Mouse (Mus musculus): ENCODE data around the gene Stag3. TPM values are rescaled to one million over a fixed set of nuclear protein-coding genes. Genes with fewer than 3 reads are reported as not detected.

Gene Stag3
- polyA plus RNA-seq (2012; rRNA removed) = 2.3 and 2.5 TPM in 2 replicates

DNA sequence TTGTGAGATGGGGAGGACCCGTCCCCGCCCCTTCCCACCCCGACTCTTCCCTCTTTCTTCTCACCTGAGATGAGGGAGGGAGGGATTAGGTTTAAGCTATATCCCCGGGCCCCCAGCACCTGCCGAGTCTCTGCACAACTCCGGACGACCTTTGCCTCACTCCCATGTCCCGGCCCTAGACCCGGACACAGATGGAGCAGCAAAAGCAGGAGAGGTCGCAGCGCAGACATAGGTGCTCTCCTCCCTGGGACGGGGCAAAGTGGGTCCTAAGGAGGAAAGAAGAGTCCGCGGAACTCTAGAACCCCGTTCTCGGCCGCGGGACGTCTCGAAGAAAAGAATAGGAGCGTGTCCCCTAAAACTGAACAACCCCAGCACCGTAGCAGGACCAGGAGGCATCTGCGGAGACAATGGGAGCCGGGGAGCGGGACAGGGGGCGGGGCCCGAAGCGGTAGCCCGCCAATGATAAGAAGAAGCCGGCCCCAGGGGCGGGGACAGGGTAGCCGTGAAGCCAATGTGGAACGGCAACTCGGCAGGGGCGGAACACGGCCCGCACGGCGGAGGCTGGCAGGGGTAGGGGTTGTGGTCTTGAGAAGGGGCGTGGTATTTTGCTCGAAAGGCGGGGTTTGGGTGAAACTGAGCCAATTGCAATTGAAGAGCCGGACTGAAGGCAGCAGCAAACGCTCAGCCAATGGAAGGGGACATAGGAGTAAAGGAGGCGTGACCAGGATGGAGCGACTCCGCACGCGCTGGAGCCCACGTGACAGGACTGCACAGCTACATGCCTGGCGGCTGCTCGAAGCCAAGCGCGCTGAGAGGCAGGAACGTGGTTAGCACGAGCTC is at the start of gene Stag3, which contains the start of the genes Gm43720 and Gpc2:
Gene Stag3, plus strand, starts transcription at position 656 of the 840 bp plus-strand sequence.
Gene Gm43720, minus strand, starts transcription at position 374 of the 840 bp plus-strand sequence.
Gene Gpc2, minus strand, starts transcription at position 421 of the 840 bp plus-strand sequence.
- H3K36me3 ChIP-seq (ENCODE audit: control insufficient read depth, insufficient read depth, low read length) = no peaks in the 10 kb centered on the region
- no peaks in the 10 kb centered on the region for H3K27me3 ChIP-seq (ENCODE audit: control insufficient read depth, insufficient read depth, low read length)
- peak within 1 kb of the TSS; percentile 55 for H3K4me3 ChIP-seq (ENCODE audit: extremely low read depth, insufficient read depth, insufficient read length)
- DNase-seq (ENCODE audit: low read depth in 1 of 2, low spot score in 2 of 2) = peak; percentile 78 to 88
- no peak for TF ChIP-seq POLR2A (IDR thresholded peaks at IDR 0.05; ENCODE audit: low read depth, low read length)
- no peak within 1 kb of the TSS for H3K27ac ChIP-seq (ENCODE audit: insufficient read depth, low read length)
- WGBS = 2% methylated on average over 56 of the region's 56 CpGs
- H3K4me1 ChIP-seq (ENCODE audit: control insufficient read depth, insufficient read depth, insufficient read length) = 0 out of 2 replicates have a peak, but pooled peaks cover 3% of the 10 kb centered on the region

DNA sequence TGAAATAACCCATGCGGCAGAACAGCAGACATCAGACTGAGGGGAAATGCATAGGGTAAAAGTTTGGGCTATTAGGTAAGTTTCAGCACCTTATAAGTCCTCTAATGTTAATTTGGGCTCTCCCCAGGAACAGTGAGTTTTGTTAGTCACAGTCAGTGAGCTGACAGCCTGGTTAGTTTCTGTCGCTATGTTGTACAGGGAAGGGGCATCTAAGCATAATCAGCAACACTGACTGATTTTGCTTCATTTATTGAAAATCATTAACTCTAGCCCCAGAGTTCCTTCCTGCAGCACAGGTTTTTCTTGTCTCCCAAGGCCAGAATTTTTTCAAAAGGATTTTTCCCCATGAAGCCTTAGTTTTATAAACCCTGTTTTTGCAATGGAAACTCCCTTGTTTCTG is 46.3 kb upstream of the Stag3 start:
- no peaks in the 10 kb centered on the region for H3K27me3 ChIP-seq (ENCODE audit: control insufficient read depth, insufficient read depth, low read length)
- H3K27ac ChIP-seq (ENCODE audit: insufficient read depth, low read length) = no peak overlapping the region
- DNase-seq (ENCODE audit: low read depth in 1 of 2, low spot score in 2 of 2) = no peak
- no peak overlapping the region for H3K4me3 ChIP-seq (ENCODE audit: extremely low read depth, insufficient read depth, insufficient read length)
- no peaks in the 10 kb centered on the region for H3K36me3 ChIP-seq (ENCODE audit: control insufficient read depth, insufficient read depth, low read length)
- TF ChIP-seq CTCF (IDR thresholded peaks at IDR 0.05; ENCODE audit: extremely low read depth, insufficient read depth, insufficient read length, insufficient replicate concordance) = no peak
- WGBS = 95% methylated on average over 2 of the region's 2 CpGs
- H3K4me1 ChIP-seq (ENCODE audit: control insufficient read depth, insufficient read depth, insufficient read length) = no peaks in the 10 kb centered on the region

DNA sequence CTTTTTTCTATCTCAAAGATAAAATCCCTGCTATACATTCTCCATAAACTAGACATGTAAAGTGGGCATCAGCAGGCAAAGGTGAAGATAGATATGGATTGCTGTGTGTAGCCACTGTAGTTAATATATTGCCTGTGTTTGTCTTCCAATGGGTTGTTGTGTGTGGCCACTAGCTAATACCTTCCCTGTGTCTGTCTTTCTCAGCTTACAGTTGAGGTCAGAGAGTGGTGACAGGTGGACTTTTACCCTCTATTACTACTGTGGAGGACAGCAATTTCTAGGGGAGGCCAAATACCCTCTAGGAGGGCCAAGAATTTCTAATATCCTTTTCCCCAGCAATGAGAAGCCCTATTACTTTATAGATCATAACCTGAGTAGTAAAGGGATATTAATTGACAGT is 45.8 kb upstream of the Stag3 start:
- TF ChIP-seq POLR2A (IDR thresholded peaks at IDR 0.05; ENCODE audit: low read depth, low read length) = no peak
- no peak for TF ChIP-seq CTCF (IDR thresholded peaks at IDR 0.05; ENCODE audit: extremely low read depth, insufficient read depth, insufficient read length, insufficient replicate concordance)
- no peak for DNase-seq (ENCODE audit: low read depth in 1 of 2, low spot score in 2 of 2)
- H3K36me3 ChIP-seq (ENCODE audit: control insufficient read depth, insufficient read depth, low read length) = no peaks in the 10 kb centered on the region
- H3K4me3 ChIP-seq (ENCODE audit: extremely low read depth, insufficient read depth, insufficient read length) = no peak overlapping the region
- H3K4me1 ChIP-seq (ENCODE audit: control insufficient read depth, insufficient read depth, insufficient read length) = no peaks in the 10 kb centered on the region
- no peaks in the 10 kb centered on the region for H3K27me3 ChIP-seq (ENCODE audit: control insufficient read depth, insufficient read depth, low read length)
- H3K27ac ChIP-seq (ENCODE audit: insufficient read depth, low read length) = no peak overlapping the region

DNA sequence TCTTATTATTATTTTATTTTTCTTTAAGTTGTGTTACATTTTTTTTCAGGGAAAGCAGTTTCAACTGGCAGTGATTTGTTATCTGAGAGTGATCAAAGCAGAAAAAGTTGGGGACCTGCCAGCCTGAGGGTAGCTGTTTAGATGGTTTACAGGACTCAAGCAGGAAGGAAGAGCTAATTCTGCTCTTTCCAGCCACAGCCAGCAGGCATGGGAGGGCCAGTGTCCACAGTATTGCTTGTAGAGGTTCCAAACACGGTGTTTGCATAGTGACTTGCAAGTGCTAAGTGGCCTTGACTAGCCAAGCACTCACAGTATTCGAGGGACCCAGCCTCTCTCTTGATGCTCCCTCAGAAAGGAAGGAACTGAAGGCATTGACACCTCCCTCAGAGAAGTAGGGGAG is 38.5 kb upstream of the Stag3 start:
- TF ChIP-seq CTCF (IDR thresholded peaks at IDR 0.05; ENCODE audit: extremely low read depth, insufficient read depth, insufficient read length, insufficient replicate concordance) (no peak), POLR2A (IDR thresholded peaks at IDR 0.05; ENCODE audit: low read depth, low read length) (no peak)
- no peaks in the 10 kb centered on the region for H3K27me3 ChIP-seq (ENCODE audit: control insufficient read depth, insufficient read depth, low read length)
- H3K4me1 ChIP-seq (ENCODE audit: control insufficient read depth, insufficient read depth, insufficient read length) = no peaks in the 10 kb centered on the region
- no peaks in the 10 kb centered on the region for H3K36me3 ChIP-seq (ENCODE audit: control insufficient read depth, insufficient read depth, low read length)
- no peak for DNase-seq (ENCODE audit: low read depth in 1 of 2, low spot score in 2 of 2)
- WGBS = 23% methylated on average over 2 of the region's 2 CpGs
- no peak overlapping the region for H3K4me3 ChIP-seq (ENCODE audit: extremely low read depth, insufficient read depth, insufficient read length)
- H3K27ac ChIP-seq (ENCODE audit: insufficient read depth, low read length) = no peak overlapping the region

DNA sequence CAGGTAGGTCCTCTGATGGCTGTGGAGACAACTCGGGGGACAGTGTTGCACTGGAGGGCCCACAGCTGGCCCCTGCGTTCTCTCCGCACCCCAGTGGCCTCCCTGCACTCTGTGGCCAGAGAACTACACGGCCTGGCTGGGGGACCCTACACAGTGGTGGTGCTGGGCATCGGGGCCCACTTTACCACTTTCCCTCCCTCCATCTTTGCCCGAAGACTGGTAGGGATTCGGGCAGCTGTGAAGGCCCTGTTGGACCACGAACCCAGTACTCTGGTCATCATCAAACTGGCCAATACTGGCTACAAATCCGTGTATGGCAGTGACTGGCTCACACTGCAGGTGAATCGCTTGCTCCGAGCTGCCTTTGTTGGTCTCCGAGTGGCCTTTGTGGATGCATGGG is 28.9 kb upstream of the Stag3 start:
- Histone ChIP-seq H3K27ac (ENCODE audit: insufficient read depth, low read length) (no peak overlapping the region), H3K4me3 (ENCODE audit: extremely low read depth, insufficient read depth, insufficient read length) (no peak overlapping the region), H3K27me3 (ENCODE audit: control insufficient read depth, insufficient read depth, low read length) (no peaks in the 10 kb centered on the region), H3K4me1 (ENCODE audit: control insufficient read depth, insufficient read depth, insufficient read length) (peaks cover 2% of the 10 kb centered on the region; the same call in 1 of the 2 replicates), H3K36me3 (ENCODE audit: control insufficient read depth, insufficient read depth, low read length) (no peaks in the 10 kb centered on the region)
- 86% methylated on average over 12 of the region's 12 CpGs for WGBS
- no peak for TF ChIP-seq POLR2A (IDR thresholded peaks at IDR 0.05; ENCODE audit: low read depth, low read length)
- TF ChIP-seq CTCF (IDR thresholded peaks at IDR 0.05; ENCODE audit: extremely low read depth, insufficient read depth, insufficient read length, insufficient replicate concordance) = no peak
- DNase-seq (ENCODE audit: low read depth in 1 of 2, low spot score in 2 of 2) = no peak

DNA sequence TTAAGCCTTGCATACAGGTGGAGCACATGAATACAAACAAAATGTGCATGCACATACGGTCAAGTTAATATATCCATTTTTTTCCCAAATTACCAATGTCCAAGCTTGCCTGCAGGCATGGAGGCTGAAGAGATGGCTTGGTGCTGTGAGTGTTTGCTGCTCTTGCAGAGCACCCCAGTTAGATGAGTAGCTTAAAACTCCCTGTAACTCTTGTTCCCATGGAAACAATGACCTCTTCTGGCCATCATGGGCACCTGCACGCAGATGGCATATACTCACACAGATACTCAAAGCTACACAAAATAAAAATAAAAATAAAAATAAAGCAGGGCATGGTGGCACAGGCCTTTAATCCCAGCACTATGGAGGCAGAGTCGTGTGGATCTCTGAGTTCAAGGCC is 27.0 kb upstream of the Stag3 start:
- DNase-seq (ENCODE audit: low read depth in 1 of 2, low spot score in 2 of 2) = no peak
- Histone ChIP-seq H3K27me3 (ENCODE audit: control insufficient read depth, insufficient read depth, low read length) (no peaks in the 10 kb centered on the region), H3K4me1 (ENCODE audit: control insufficient read depth, insufficient read depth, insufficient read length) (peaks cover 11% of the 10 kb centered on the region), H3K27ac (ENCODE audit: insufficient read depth, low read length) (no peak overlapping the region), H3K36me3 (ENCODE audit: control insufficient read depth, insufficient read depth, low read length) (no peaks in the 10 kb centered on the region), H3K4me3 (ENCODE audit: extremely low read depth, insufficient read depth, insufficient read length) (no peak overlapping the region)
- no peak for TF ChIP-seq POLR2A (IDR thresholded peaks at IDR 0.05; ENCODE audit: low read depth, low read length)
- TF ChIP-seq CTCF (IDR thresholded peaks at IDR 0.05; ENCODE audit: extremely low read depth, insufficient read depth, insufficient read length, insufficient replicate concordance) = no peak
- WGBS = 94% methylated on average over 3 of the region's 3 CpGs
